Mouse (Mus musculus) limb, embryonic 10.5 days (tissue): ENCODE results near the gene Noct. TPM values are rescaled to one million over a fixed set of nuclear protein-coding genes. Genes with fewer than 3 reads are reported as not detected.

Experiments used
- DNase-seq: peaks from one replicate; pipeline ENCODE4 v3.0.0-alpha.2; 2017; ENCODE audit warnings: low spot score
- H3K27ac ChIP-seq: fragments of 300-500 bp; sonication (generic); 2 replicates; pipeline ENCODE4 v1.5.1; 2016; ENCODE audit warnings: mild to moderate bottlenecking
- H3K27me3 ChIP-seq: fragments of 300-500 bp; sonication (generic); 2 replicates; pipeline ENCODE4 v1.6.1; 2016; ENCODE audit warnings: low read depth, mild to moderate bottlenecking; ENCODE audit not compliant: poor library complexity, severe bottlenecking
- H3K36me3 ChIP-seq: fragments of 300-500 bp; sonication (generic); 2 replicates; pipeline ENCODE4 v1.6.1; 2016; ENCODE audit warnings: mild to moderate bottlenecking, moderate library complexity
- H3K4me1 ChIP-seq: fragments of 300-500 bp; sonication (generic); 2 replicates; pipeline ENCODE4 v1.6.1; 2016
- H3K4me3 ChIP-seq: fragments of 300-500 bp; sonication (generic); 2 replicates; pipeline ENCODE4 v1.5.1; 2016; ENCODE audit warnings: mild to moderate bottlenecking, moderate library complexity
- H3K9me3 ChIP-seq: fragments of 300-500 bp; sonication (generic); replicated peaks from 2 replicates; pipeline ENCODE4 v1.6.1; 2016; ENCODE audit warnings: mild to moderate bottlenecking
- WGBS: fragments of 180-500 bp; shearing (Covaris S2); methylation state at CpG from one replicate; pipeline ENCODE4 v1.1.7; 2016; 5-methylcytosine and 5-hydroxymethylcytosine counted together
- polyA plus RNA-seq: library from polyadenylated mRNA; unstranded; fragments of >200 nt; fragmentation: Nextera tagmentation; extraction: Ambion mirVana; gene quantifications from 2 replicates; pipeline ENCODE4 v1.2.1, GENCODE M21; 2016

Noct gene
- polyA plus RNA-seq, 1 experiment from 2014 or later = 11.0 TPM

GRCm38 (mm10) chr3:51226601-51227000 is 2.4 kb downstream of the Noct start:
- Histone ChIP-seq H3K9me3 (no peaks in the 10 kb centered on the region), H3K4me3 (0 out of 2 replicates have a peak overlapping the region, but pooled peaks have one; percentile 75), H3K27ac (no peak overlapping the region), H3K4me1 (peaks cover 38% of the 10 kb centered on the region), H3K36me3 (0 out of 2 replicates have a peak, but pooled peaks cover 2% of the 10 kb centered on the region), H3K27me3 (no peaks in the 10 kb centered on the region)
- 88% methylated on average over 3 of the region's 3 CpGs for WGBS
- DNase-seq = no peak

GRCm38 (mm10) chr3:51228038-51228820 is 4.0 kb downstream of the Noct start:
- 78% methylated on average over 10 of the region's 10 CpGs for WGBS
- H3K4me3 ChIP-seq = no peak overlapping the region
- no peak overlapping the region for H3K27ac ChIP-seq
- H3K27me3 ChIP-seq = no peaks in the 10 kb centered on the region
- H3K4me1 ChIP-seq = peaks cover 26% of the 10 kb centered on the region
- no peaks in the 10 kb centered on the region for H3K9me3 ChIP-seq
- DNase-seq = no peak
- peaks cover 5% of the 10 kb centered on the region; the same call in 1 of the 2 replicates for H3K36me3 ChIP-seq

- Histone ChIP-seq H3K4me3 (no peak overlapping the region), H3K4me1 (peaks cover 26% of the 10 kb centered on the region), H3K9me3 (no peaks in the 10 kb centered on the region), H3K27me3 (no peaks in the 10 kb centered on the region), H3K27ac (no peak overlapping the region), H3K36me3 (peaks cover 5% of the 10 kb centered on the region; the same call in 1 of the 2 replicates)
- DNase-seq = no peak
- WGBS = 86% methylated on average over 9 of the region's 9 CpGs
Measured at GRCm38 (mm10) chr3:51228821-51229205, 4.6 kb downstream of the Noct start.

- DNase-seq = no peak
- H3K4me3 ChIP-seq = no peak overlapping the region
- H3K4me1 ChIP-seq = peaks cover 27% of the 10 kb centered on the region
- WGBS = 84% methylated on average over 3 of the region's 3 CpGs
- H3K27me3 ChIP-seq = no peaks in the 10 kb centered on the region
- H3K36me3 ChIP-seq = peaks cover 5% of the 10 kb centered on the region; the same call in 1 of the 2 replicates
- H3K9me3 ChIP-seq = no peaks in the 10 kb centered on the region
- no peak overlapping the region for H3K27ac ChIP-seq
Measured at GRCm38 (mm10) chr3:51229226-51229625, 5.0 kb downstream of the Noct start.

- DNase-seq = no peak
- no peak overlapping the region for H3K4me3 ChIP-seq
- 91% methylated on average over 6 of the region's 6 CpGs for WGBS
- H3K9me3 ChIP-seq = no peaks in the 10 kb centered on the region
- H3K27ac ChIP-seq = no peak overlapping the region
- peaks cover 5% of the 10 kb centered on the region; the same call in 1 of the 2 replicates for H3K36me3 ChIP-seq
- H3K27me3 ChIP-seq = no peaks in the 10 kb centered on the region
- H3K4me1 ChIP-seq = peaks cover 27% of the 10 kb centered on the region
Measured at GRCm38 (mm10) chr3:51230146-51230835, 6.0 kb downstream of the Noct start.

GRCm38 (mm10) chr3:51230886-51231285 is 6.6 kb downstream of the Noct start:
- WGBS = 81% methylated on average over 5 of the region's 5 CpGs
- peaks cover 5% of the 10 kb centered on the region; the same call in 1 of the 2 replicates for H3K36me3 ChIP-seq
- peaks cover 21% of the 10 kb centered on the region for H3K4me1 ChIP-seq
- H3K27me3 ChIP-seq = no peaks in the 10 kb centered on the region
- no peak overlapping the region for H3K27ac ChIP-seq
- H3K9me3 ChIP-seq = no peaks in the 10 kb centered on the region
- DNase-seq = no peak
- H3K4me3 ChIP-seq = no peak overlapping the region

GRCm38 (mm10) chr3:51231499-51231898 is 7.3 kb downstream of the Noct start:
- Histone ChIP-seq H3K4me1 (peaks cover 18% of the 10 kb centered on the region), H3K27me3 (no peaks in the 10 kb centered on the region), H3K4me3 (no peak overlapping the region), H3K27ac (no peak overlapping the region), H3K36me3 (peaks cover 5% of the 10 kb centered on the region; the same call in 1 of the 2 replicates), H3K9me3 (no peaks in the 10 kb centered on the region)
- DNase-seq = no peak
- 78% methylated on average over 3 of the region's 3 CpGs for WGBS

- DNase-seq = no peak
- Histone ChIP-seq H3K36me3 (peaks cover 3% of the 10 kb centered on the region; the same call in 1 of the 2 replicates), H3K4me1 (peaks cover 16% of the 10 kb centered on the region), H3K27ac (no peak overlapping the region), H3K27me3 (no peaks in the 10 kb centered on the region), H3K9me3 (no peaks in the 10 kb centered on the region), H3K4me3 (no peak overlapping the region)
- WGBS = 93% methylated on average over 3 of the region's 3 CpGs
Measured at GRCm38 (mm10) chr3:51232205-51232910, 8.1 kb downstream of the Noct start.

- whole genome bisulfite sequencing = 62% methylated on average over 5 of the region's 5 CpGs
- no peak for DNase-seq
- H3K4me1 ChIP-seq = peaks cover 16% of the 10 kb centered on the region
- H3K27ac ChIP-seq = no peak overlapping the region
- no peaks in the 10 kb centered on the region for H3K9me3 ChIP-seq
- no peaks in the 10 kb centered on the region for H3K27me3 ChIP-seq
- H3K4me3 ChIP-seq = no peak overlapping the region
- H3K36me3 ChIP-seq = peaks cover 3% of the 10 kb centered on the region; the same call in 1 of the 2 replicates
Measured at GRCm38 (mm10) chr3:51233474-51233873, 9.2 kb downstream of the Noct start.

- 61% methylated on average over 13 of the region's 13 CpGs for WGBS
- H3K36me3 ChIP-seq = peaks cover 3% of the 10 kb centered on the region; the same call in 1 of the 2 replicates
- no peak overlapping the region for H3K4me3 ChIP-seq
- H3K9me3 ChIP-seq = no peaks in the 10 kb centered on the region
- H3K27me3 ChIP-seq = no peaks in the 10 kb centered on the region
- peak overlapping the region; percentile 56 for H3K27ac ChIP-seq
- peak; percentile 88 for DNase-seq
- peaks cover 16% of the 10 kb centered on the region for H3K4me1 ChIP-seq
Measured at GRCm38 (mm10) chr3:51233918-51234751, 9.9 kb downstream of the Noct start.

- Histone ChIP-seq H3K4me1 (peaks cover 16% of the 10 kb centered on the region), H3K9me3 (no peaks in the 10 kb centered on the region), H3K4me3 (no peak overlapping the region), H3K36me3 (peaks cover 7% of the 10 kb centered on the region), H3K27ac (peak overlapping the region; percentile 56), H3K27me3 (no peaks in the 10 kb centered on the region)
- no peak for DNase-seq
- WGBS = 93% methylated on average over 5 of the region's 5 CpGs
Measured at GRCm38 (mm10) chr3:51234752-51235055, 10.5 kb downstream of the Noct start.

GRCm38 (mm10) chr3:51238515-51238914 is 14.3 kb downstream of the Noct start:
- peaks cover 5% of the 10 kb centered on the region for H3K36me3 ChIP-seq
- no peaks in the 10 kb centered on the region for H3K27me3 ChIP-seq
- H3K4me3 ChIP-seq = no peak overlapping the region
- peaks cover 14% of the 10 kb centered on the region for H3K4me1 ChIP-seq
- WGBS = 92% methylated on average over 7 of the region's 7 CpGs
- no peak for DNase-seq
- no peak overlapping the region for H3K27ac ChIP-seq
- no peaks in the 10 kb centered on the region for H3K9me3 ChIP-seq
